Mouse (Mus musculus) splenic B cell, adult 2 months (primary cell): ENCODE data around the gene Plscr5.
"Not testable (repeated sequence)": the region's sequence is repeated elsewhere in the genome, so short reads cannot be mapped to it uniquely, and the experiment has no call there.

ENCODE experiments used
- DNase-seq: peaks from one replicate; pipeline ENCODE4 v3.0.0-alpha.2; 2011; ENCODE audit warnings: low read depth, low spot score
- H3K27me3 ChIP-seq: 2 replicates; pipeline ENCODE4 v1.6.1; 2012; ENCODE audit warnings: mild to moderate bottlenecking, low read length, moderate library complexity, mixed read lengths; ENCODE audit not compliant: control insufficient read depth, poor library complexity, insufficient read depth, severe bottlenecking
- H3K36me3 ChIP-seq: 2 replicates; pipeline ENCODE4 v1.6.1; 2012; ENCODE audit warnings: mild to moderate bottlenecking, low read length, moderate library complexity, mixed read lengths; ENCODE audit not compliant: control insufficient read depth, poor library complexity, insufficient read depth, severe bottlenecking

Plscr5 gene

GRCm38 (mm10) chr9:92192636-92193035, at the start of gene Plscr5:
TSS of gene Plscr5 (plus strand) at chr9:92192936.
- H3K27me3 ChIP-seq, DNase-seq, H3K36me3 ChIP-seq: not testable (repeated sequence)

GRCm38 (mm10) chr9:92147555-92148248, 45.0 kb upstream of the Plscr5 start:
- DNase-seq, result peak; percentile 27
- H3K27me3 ChIP-seq, result no peaks in the 10 kb centered on the region
- no peaks in the 10 kb centered on the region for H3K36me3 ChIP-seq

- no peak for DNase-seq
- Histone ChIP-seq H3K36me3 (no peaks in the 10 kb centered on the region), H3K27me3 (no peaks in the 10 kb centered on the region)
These were observed 30.5 kb upstream of the Plscr5 start for GRCm38 (mm10) chr9:92162213-92162612.

- H3K36me3 ChIP-seq, result no peaks in the 10 kb centered on the region
- no peak for DNase-seq
- no peaks in the 10 kb centered on the region for H3K27me3 ChIP-seq
These were observed 19.3 kb upstream of the Plscr5 start for GRCm38 (mm10) chr9:92173318-92173985.

GRCm38 (mm10) chr9:92174176-92175075, 18.3 kb upstream of the Plscr5 start:
- Histone ChIP-seq H3K27me3 (no peaks in the 10 kb centered on the region), H3K36me3 (no peaks in the 10 kb centered on the region)
- no peak for DNase-seq

- no peaks in the 10 kb centered on the region for H3K27me3 ChIP-seq
- DNase-seq, result no peak
- no peaks in the 10 kb centered on the region for H3K36me3 ChIP-seq
These were observed 13.8 kb upstream of the Plscr5 start for GRCm38 (mm10) chr9:92178861-92179469.

- Histone ChIP-seq H3K36me3 (no peaks in the 10 kb centered on the region), H3K27me3 (no peaks in the 10 kb centered on the region)
- DNase-seq, result no peak
These were observed 1.4 kb upstream of the Plscr5 start for GRCm38 (mm10) chr9:92191295-92191694.

GRCm38 (mm10) chr9:92198408-92198807, 5.7 kb downstream of the Plscr5 start:
- Histone ChIP-seq H3K36me3 (no peaks in the 10 kb centered on the region), H3K27me3 (no peaks in the 10 kb centered on the region; the same call in 1 of the 2 replicates)
- no peak for DNase-seq

GRCm38 (mm10) chr9:92199564-92199963, 6.8 kb downstream of the Plscr5 start:
- no peaks in the 10 kb centered on the region for H3K36me3 ChIP-seq
- no peak for DNase-seq
- H3K27me3 ChIP-seq, result no peaks in the 10 kb centered on the region; the same call in 1 of the 2 replicates

- Histone ChIP-seq H3K27me3 (no peaks in the 10 kb centered on the region), H3K36me3 (no peaks in the 10 kb centered on the region)
- DNase-seq, result no peak
These were observed 11.7 kb downstream of the Plscr5 start for GRCm38 (mm10) chr9:92204397-92204796.

- H3K27me3 ChIP-seq, result no peaks in the 10 kb centered on the region
- no peaks in the 10 kb centered on the region for H3K36me3 ChIP-seq
- DNase-seq, result peak; percentile 53
These were observed 14.6 kb downstream of the Plscr5 start for GRCm38 (mm10) chr9:92207307-92207706.

GRCm38 (mm10) chr9:92207757-92208156, 15.0 kb downstream of the Plscr5 start:
- no peak for DNase-seq
- no peaks in the 10 kb centered on the region for H3K36me3 ChIP-seq

GRCm38 (mm10) chr9:92209850-92210249, 17.1 kb downstream of the Plscr5 start:
- no peak for DNase-seq
- H3K36me3 ChIP-seq, result no peaks in the 10 kb centered on the region

More at GRCm38 (mm10) chr9:92207757-92208156, 15.0 kb downstream of the Plscr5 start:
- H3K27me3 ChIP-seq, result no peaks in the 10 kb centered on the region

GRCm38 (mm10) chr9:92210386-92210967, 17.7 kb downstream of the Plscr5 start:
- no peaks in the 10 kb centered on the region for H3K27me3 ChIP-seq
- DNase-seq, result no peak
- H3K36me3 ChIP-seq, result no peaks in the 10 kb centered on the region

More at GRCm38 (mm10) chr9:92209850-92210249, 17.1 kb downstream of the Plscr5 start:
- no peaks in the 10 kb centered on the region for H3K27me3 ChIP-seq
